Mouse (Mus musculus) lung, embryonic 14.5 days (tissue): ENCODE data around the gene Uqcc3. TPM values are rescaled to one million over a fixed set of nuclear protein-coding genes. Genes with fewer than 3 reads are reported as not detected.

Source experiments
- ATAC-seq: fragments of 200-750 bp; cut with Nextera tagmentation; 2 replicates; pipeline ENCODE4 v1.8.0; 2017; ENCODE audit warnings: mild to moderate bottlenecking, moderate TSS enrichment, moderate library complexity; ENCODE audit not compliant: insufficient read depth
- DNase-seq: peaks from one replicate; pipeline ENCODE4 v3.0.0-alpha.2; 2015
- H3K27ac ChIP-seq: fragments of 300-500 bp; sonication (generic); 2 replicates; pipeline ENCODE4 v1.5.1; 2014; ENCODE audit warnings: low read depth, mild to moderate bottlenecking, moderate library complexity
- H3K27me3 ChIP-seq: fragments of 300-500 bp; sonication (generic); 2 replicates; pipeline ENCODE4 v1.6.1; 2014; ENCODE audit warnings: low read length, control low read depth; ENCODE audit not compliant: insufficient read depth
- H3K36me3 ChIP-seq: fragments of 300-500 bp; sonication (generic); 2 replicates; pipeline ENCODE4 v1.6.1; 2014; ENCODE audit warnings: control low read depth; ENCODE audit not compliant: insufficient read depth
- H3K4me1 ChIP-seq: fragments of 300-500 bp; sonication (generic); 2 replicates; pipeline ENCODE4 v1.6.1; 2014; ENCODE audit warnings: antibody characterized with exemption, control low read depth; ENCODE audit not compliant: insufficient read depth
- H3K4me2 ChIP-seq: fragments of 300-500 bp; sonication (generic); 2 replicates; pipeline ENCODE4 v1.6.1; 2014; ENCODE audit warnings: mild to moderate bottlenecking
- H3K4me3 ChIP-seq: fragments of 300-500 bp; sonication (generic); 2 replicates; pipeline ENCODE4 v1.5.1; 2014; ENCODE audit warnings: low read depth, low read length
- H3K9ac ChIP-seq: fragments of 300-500 bp; sonication (generic); 2 replicates; pipeline ENCODE4 v1.6.1; 2014
- H3K9me3 ChIP-seq: fragments of 300-500 bp; sonication (generic); 2 replicates; pipeline ENCODE4 v1.6.1; 2016; ENCODE audit warnings: low read depth, low read length, control low read depth
- CTCF ChIP-seq: IDR thresholded peaks from 2 replicates; pipeline ENCODE4 v1.5.1; 2016; ENCODE audit warnings: antibody characterized with exemption, low read depth
- WGBS: fragments of 180-500 bp; shearing (Covaris S2); extraction: QIAGEN DNeasy Blood & Tissue Kit; methylation state at CpG from one replicate; pipeline ENCODE4 v1.1.7; 2014; 5-methylcytosine and 5-hydroxymethylcytosine counted together
- polyA plus RNA-seq: library from polyadenylated mRNA; unstranded; fragments of >200 nt; fragmentation: Nextera tagmentation; extraction: Ambion mirVana; gene quantifications from 2 replicates; pipeline ENCODE4 v1.2.1, GENCODE M21; 2014

Uqcc3 gene
- polyA plus RNA-seq, 1 experiment from 2014 or later: 53.9 TPM

- ATAC-seq (no peak), DNase-seq (no peak)
- Histone ChIP-seq H3K4me3 (no peak overlapping the region), H3K9ac (no peak overlapping the region), H3K4me1 (peaks cover 16% of the 10 kb centered on the region), H3K4me2 (no peak overlapping the region), H3K9me3 (no peaks in the 10 kb centered on the region), H3K27me3 (no peaks in the 10 kb centered on the region), H3K27ac (no peak overlapping the region), H3K36me3 (peaks cover 43% of the 10 kb centered on the region)
- no peak for TF ChIP-seq CTCF
- 87% methylated on average over 9 of the region's 9 CpGs for WGBS
Observed at GRCm38 (mm10) chr19:8895397-8895960, 14.8 kb upstream of the Uqcc3 start.

GRCm38 (mm10) chr19:8892829-8893766 lies 12.4 kb upstream of the Uqcc3 start, which contains the start of gene Ints5:
Gene Ints5 (plus strand): TSS chr19:8893005.
- 2% methylated on average over 54 of the region's 54 CpGs for WGBS
- H3K36me3 ChIP-seq: peaks cover 51% of the 10 kb centered on the region
- ATAC-seq (peak; percentile 57), DNase-seq (peak; percentile 95)
- peaks cover 11% of the 10 kb centered on the region for H3K4me1 ChIP-seq
- H3K27ac ChIP-seq: peak within 1 kb of the TSS; percentile 90
- no peaks in the 10 kb centered on the region for H3K9me3 ChIP-seq
- H3K9ac ChIP-seq: peak within 1 kb of the TSS; percentile 92
- peak within 1 kb of the TSS; percentile 87 for H3K4me3 ChIP-seq
- no peak for TF ChIP-seq CTCF
- H3K27me3 ChIP-seq: no peaks in the 10 kb centered on the region
- H3K4me2 ChIP-seq: peak within 1 kb of the TSS; percentile 84

GRCm38 (mm10) chr19:8888511-8889385 lies 8.0 kb upstream of the Uqcc3 start, which contains the start of the genes 1810009A15Rik and Gm49416:
Gene 1810009A15Rik (plus strand): TSS chr19:8888853.
Gene Gm49416 (plus strand): TSS chr19:8888926.
- Histone ChIP-seq H3K4me3 (peak within 1 kb of the TSS; percentile 71), H3K4me2 (peak within 1 kb of the TSS; percentile 92), H3K9me3 (no peaks in the 10 kb centered on the region), H3K4me1 (peaks cover 4% of the 10 kb centered on the region), H3K27me3 (no peaks in the 10 kb centered on the region), H3K9ac (peak within 1 kb of the TSS; percentile 89), H3K27ac (peak within 1 kb of the TSS; percentile 92), H3K36me3 (peaks cover 21% of the 10 kb centered on the region)
- DNase-seq (peak; percentile 99), ATAC-seq (peak; percentile 95)
- WGBS: under 1% methylated on average over 58 of the region's 58 CpGs
- TF ChIP-seq CTCF: no peak

- no peak for TF ChIP-seq CTCF
- H3K4me1 ChIP-seq: no peaks in the 10 kb centered on the region; the same call in 1 of the 2 replicates
- H3K4me3 ChIP-seq: peak overlapping the region; percentile 71
- H3K27ac ChIP-seq: peak overlapping the region; percentile 92
- peak overlapping the region; percentile 92 for H3K4me2 ChIP-seq
- peak overlapping the region; percentile 89 for H3K9ac ChIP-seq
- no peak for ATAC-seq
- peak; percentile 32 for DNase-seq
- no peaks in the 10 kb centered on the region for H3K27me3 ChIP-seq
- WGBS: 13% methylated on average over 19 of the region's 19 CpGs
- H3K36me3 ChIP-seq: peaks cover 21% of the 10 kb centered on the region
- H3K9me3 ChIP-seq: no peaks in the 10 kb centered on the region
Observed at GRCm38 (mm10) chr19:8887585-8888463, 7.1 kb upstream of the Uqcc3 start.

GRCm38 (mm10) chr19:8886916-8887584 lies 6.3 kb upstream of the Uqcc3 start:
- no peak for TF ChIP-seq CTCF
- DNase-seq (no peak), ATAC-seq (no peak)
- H3K27me3 ChIP-seq: no peaks in the 10 kb centered on the region
- 59% methylated on average over 1 of the region's 1 CpGs for WGBS
- peak overlapping the region; percentile 71 for H3K4me3 ChIP-seq
- H3K4me1 ChIP-seq: no peaks in the 10 kb centered on the region
- H3K36me3 ChIP-seq: peaks cover 21% of the 10 kb centered on the region
- peak overlapping the region; percentile 89 for H3K9ac ChIP-seq
- H3K9me3 ChIP-seq: no peaks in the 10 kb centered on the region
- peak overlapping the region; percentile 92 for H3K4me2 ChIP-seq
- peak overlapping the region; percentile 92 for H3K27ac ChIP-seq
